ENCODE assay signal across 28 mouse cellular contexts in the genomic region with DNA sequence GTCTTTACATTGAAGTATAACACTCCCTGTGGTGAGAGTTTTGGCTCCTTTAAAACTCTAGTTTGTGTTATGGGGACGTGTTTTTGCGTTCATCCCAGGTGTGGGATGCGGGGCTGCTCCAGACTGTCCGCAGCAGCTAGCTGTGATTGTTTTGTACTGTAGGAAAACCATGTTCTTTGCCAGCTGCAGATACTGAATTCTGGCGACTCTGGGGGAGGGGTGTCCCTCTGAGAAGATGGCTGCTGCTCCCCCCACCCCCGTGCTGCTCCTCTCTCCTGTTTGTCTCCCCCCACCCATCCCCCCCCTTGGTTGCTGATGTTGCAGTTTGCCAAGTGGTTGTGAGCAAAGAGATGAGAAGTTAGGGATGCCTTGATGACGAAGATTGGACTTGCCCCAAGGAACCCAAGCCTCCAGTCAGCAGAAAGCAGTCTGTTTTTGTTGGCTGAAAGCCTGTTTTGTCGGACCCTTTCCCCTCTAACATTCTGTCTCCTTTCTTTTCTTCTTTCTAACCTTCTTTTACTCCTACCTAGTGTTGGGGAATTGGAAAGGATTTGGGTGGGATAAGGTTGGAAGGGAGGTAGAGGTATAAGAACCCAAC.
DNase-seq lines count a peak whose midpoint lies in the region; ATAC-seq and TF ChIP-seq lines count a peak whose summit lies in the region.
"Had no signal": no experiment of that assay in that cellular context is flagged by ENCODE, and none has a peak within 500 bp of the region (broad histone marks: within the 10 kb centered on the region; RNA-seq: fewer than 3 reads in every experiment).

No protein-coding gene starts in this region.

- H3K27me3 ChIP-seq in lung, embryonic 16.5 days (ENCODE audit: control insufficient read depth, insufficient read depth, low read depth, low read length): no peaks in the 10 kb centered on the region
- no peaks in the 10 kb centered on the region for H3K27me3 ChIP-seq in myocyte (ENCODE audit: control insufficient read depth, insufficient read depth, insufficient read length)
- no peaks in the 10 kb centered on the region for H3K27me3 ChIP-seq in intestine, embryonic 16.5 days (replicated peaks; ENCODE audit: control insufficient read depth, insufficient read depth, low read length)

- intact Hi-C loops in heart, postnatal 25 days (cut with DNase I): no loop called here
- intact Hi-C loops in left cerebral cortex, postnatal 4 days (cut with DNase I): no loop called here

- H3K9me3 ChIP-seq in lung, embryonic 16.5 days (ENCODE audit: control insufficient read depth, low read length): no peaks in the 10 kb centered on the region
- no peaks in the 10 kb centered on the region for H3K9me3 ChIP-seq in intestine, embryonic 16.5 days (ENCODE audit: control insufficient read depth, low read length)
- H3K9me3 ChIP-seq: embryonic facial prominence, embryonic 10.5 days; embryonic facial prominence, embryonic 13.5 days; heart, embryonic 10.5 days had no signal

- no peak overlapping the region for H3K9ac ChIP-seq in lung, embryonic 16.5 days (ENCODE audit: low read length)
- H3K9ac ChIP-seq in intestine, embryonic 16.5 days (ENCODE audit: low read depth, low read length): no peak overlapping the region
- H3K9ac ChIP-seq: embryonic facial prominence, embryonic 13.5 days; forebrain, embryonic 12.5 days; forebrain, postnatal 0 days; hindbrain, embryonic 14.5 days had no signal

- peak overlapping the region; percentile 21; the same call in 1 of the 2 replicates for H3K4me2 ChIP-seq in lung, embryonic 16.5 days (ENCODE audit: low read depth, low read length)
- peak overlapping the region; percentile 24 for H3K4me2 ChIP-seq in myocyte (ENCODE audit: low read depth)
- no peak overlapping the region for H3K4me2 ChIP-seq in intestine, embryonic 16.5 days (ENCODE audit: low read depth, low read length)
- H3K4me2 ChIP-seq: embryonic facial prominence, embryonic 13.5 days; forebrain, embryonic 12.5 days; hindbrain, embryonic 14.5 days had no signal

- peak; percentile 49 for DNase-seq in heart, adult 11 months
- no peak for DNase-seq in heart, postnatal 25 days (ENCODE audit: low spot score)
- DNase-seq in left cerebral cortex, postnatal 4 days: peak; percentile 15
- no peak for DNase-seq in left cerebral cortex, adult 9 months (ENCODE audit: low spot score in 2 of 2)
- DNase-seq in lung, postnatal 25 days (ENCODE audit: low spot score): no peak
- DNase-seq: adrenal gland, adult 8-10 months; adrenal gland, postnatal 25 days; cerebellum, adult 18-20 months; cerebellum, adult 9-11 months; cerebellum, postnatal 36 days; embryo, embryonic 11 days; forebrain, postnatal 0 days; gastrocnemius, adult 2 months; gastrocnemius, postnatal 14 days; heart, adult 2 months; heart, postnatal 4 days had no signal

- H3K79me2 ChIP-seq in myocyte (ENCODE audit: control insufficient read depth, insufficient read depth): no peaks in the 10 kb centered on the region

- H3K36me3 ChIP-seq in lung, embryonic 16.5 days (ENCODE audit: control insufficient read depth, insufficient read depth, low read length): no peaks in the 10 kb centered on the region
- H3K36me3 ChIP-seq in myocyte (ENCODE audit: control insufficient read depth, insufficient read depth): no peaks in the 10 kb centered on the region
- H3K36me3 ChIP-seq in intestine, embryonic 16.5 days (ENCODE audit: control insufficient read depth, insufficient read depth, low read length): no peaks in the 10 kb centered on the region
- H3K36me3 ChIP-seq: embryonic facial prominence, embryonic 10.5 days; embryonic facial prominence, embryonic 13.5 days; forebrain, embryonic 12.5 days; heart, embryonic 10.5 days had no signal

- no peak overlapping the region for H3ac ChIP-seq in myocyte (ENCODE audit: control insufficient read depth, insufficient read length)

- WGBS in lung, embryonic 16.5 days: 42% methylated on average over 8 of the region's 8 CpGs
- WGBS in intestine, embryonic 16.5 days: 50% methylated on average over 8 of the region's 8 CpGs

- H3K4me3 ChIP-seq in lung, embryonic 16.5 days (ENCODE audit: low read length): no peak overlapping the region
- H3K4me3 ChIP-seq in myocyte: no peak overlapping the region
- H3K4me3 ChIP-seq in intestine, embryonic 16.5 days (ENCODE audit: low read length): no peak overlapping the region
- H3K4me3 ChIP-seq: embryonic facial prominence, embryonic 10.5 days; embryonic facial prominence, embryonic 13.5 days; erythroblast, embryonic 14.5 days; forebrain, embryonic 12.5 days; gastrocnemius, adult 2 months; heart, adult 2 months; heart, embryonic 10.5 days had no signal

- TF ChIP-seq POLR2A in myocyte (IDR thresholded peaks at IDR 0.05; ENCODE audit: insufficient read length, low read depth): no peak

- no peak overlapping the region for H3K27ac ChIP-seq in lung, embryonic 16.5 days (ENCODE audit: low read length)
- no peak overlapping the region for H3K27ac ChIP-seq in intestine, embryonic 16.5 days (ENCODE audit: low read length)
- H3K27ac ChIP-seq: embryonic facial prominence, embryonic 10.5 days; embryonic facial prominence, embryonic 13.5 days; forebrain, embryonic 12.5 days; gastrocnemius, adult 2 months; heart, adult 2 months; heart, embryonic 10.5 days; hindbrain, embryonic 14.5 days; hindbrain, postnatal 0 days had no signal

- H3K4me1 ChIP-seq in lung, embryonic 16.5 days (replicated peaks; ENCODE audit: control insufficient read depth, insufficient read depth, low read length): peaks cover 5% of the 10 kb centered on the region; the same call in 1 of the 2 replicates
- peaks cover 2% of the 10 kb centered on the region; the same call in 1 of the 2 replicates for H3K4me1 ChIP-seq in intestine, embryonic 16.5 days (ENCODE audit: control insufficient read depth, insufficient read depth, low read length)
- H3K4me1 ChIP-seq: forebrain, embryonic 12.5 days had no signal

- peak; percentile 36; the same call in 1 of the 2 replicates for ATAC-seq in lung, embryonic 16.5 days (ENCODE audit: low read depth)
- ATAC-seq in intestine, embryonic 16.5 days: no peak
- ATAC-seq: activated CD4-positive, CD25-positive, alpha-beta regulatory T cell, adult 4 months; forebrain, postnatal 0 days; hindbrain, postnatal 0 days; inflammation-experienced regulatory T-cells, adult 6 months had no signal

TF ChIP-seq in myocyte, 11 proteins besides CTCF, POLR2A, EP300 and RAD21:
- no peak for TF ChIP-seq E2F4 (IDR thresholded peaks at IDR 0.05; ENCODE audit: insufficient read depth)
- TF ChIP-seq REST (IDR thresholded peaks at IDR 0.05; ENCODE audit: insufficient read depth, insufficient read length): no peak
- no peak for TF ChIP-seq POLR2AphosphoS2 (IDR thresholded peaks at IDR 0.05; ENCODE audit: insufficient read length, low read depth)
- no peak for TF ChIP-seq MYOG (IDR thresholded peaks at IDR 0.05; ENCODE audit: control insufficient read depth in 1 of 3, insufficient read depth in 1 of 3, insufficient read length in 2 of 3, low read depth in 2 of 3)
- no peak for TF ChIP-seq USF1 (IDR thresholded peaks at IDR 0.05; ENCODE audit: low read depth)
- no peak for TF ChIP-seq TCF12 (IDR thresholded peaks at IDR 0.05; ENCODE audit: insufficient read depth, poor library complexity, severe bottlenecking)
- TF ChIP-seq MAX (IDR thresholded peaks at IDR 0.05; ENCODE audit: low read depth): no peak
- no peak for TF ChIP-seq SRF (IDR thresholded peaks at IDR 0.05; ENCODE audit: control insufficient read depth, insufficient read length, low read depth)
- TF ChIP-seq CEBPB (IDR thresholded peaks at IDR 0.05; ENCODE audit: insufficient read depth, poor library complexity, severe bottlenecking): no peak
- no peak for TF ChIP-seq MYOD1 (IDR thresholded peaks at IDR 0.05; ENCODE audit: control insufficient read depth in 1 of 3, insufficient read length in 2 of 3, low read depth in 2 of 3)
- TF ChIP-seq TCF3 (IDR thresholded peaks at IDR 0.05; ENCODE audit: insufficient read length, low read depth): no peak

Comparison
In these comparisons a context has a peak if more than half of its experiments do, and no peak if none do; other contexts are left out.
1. DNase-seq: peak in heart, adult 11 months (single experiment) and left cerebral cortex, postnatal 4 days (single experiment); none in heart, postnatal 25 days (single experiment), left cerebral cortex, adult 9 months (0 of 2) and lung, postnatal 25 days (single experiment).